Mouse (Mus musculus) stomach, postnatal 0 days (tissue): ENCODE measurements at regions not wholly inside any gene's neighbourhood (a gene's known extent, or its start where the extent isn't known, plus 50 kb on each side); places are given as distances from the start of the nearest gene placed in this dataset.

Source experiments
- ATAC-seq: fragments of 200-750 bp; cut with Nextera tagmentation; 2 replicates; pipeline ENCODE4 v1.8.0; 2017; ENCODE audit not compliant: low FRiP score, low TSS enrichment
- DNase-seq: peaks from one replicate; pipeline ENCODE4 v3.0.0-alpha.2; 2016; ENCODE audit warnings: low spot score
- H3K27ac ChIP-seq: fragments of 300-500 bp; sonication (generic); replicated peaks from 2 replicates; pipeline ENCODE4 v1.5.1; 2014; ENCODE audit warnings: mild to moderate bottlenecking, control low read depth
- H3K27me3 ChIP-seq: fragments of 300-500 bp; sonication (generic); 2 replicates; pipeline ENCODE4 v1.6.1; 2014; ENCODE audit warnings: low read length; ENCODE audit not compliant: control insufficient read depth, insufficient read depth
- H3K36me3 ChIP-seq: fragments of 300-500 bp; sonication (generic); 2 replicates; pipeline ENCODE4 v1.6.1; 2014; ENCODE audit warnings: low read length, mixed read lengths; ENCODE audit not compliant: control insufficient read depth, insufficient read depth
- H3K4me1 ChIP-seq: fragments of 300-500 bp; sonication (generic); replicated peaks from 2 replicates; pipeline ENCODE4 v1.6.1; 2014; ENCODE audit warnings: antibody characterized with exemption; ENCODE audit not compliant: control insufficient read depth, insufficient read depth
- H3K4me2 ChIP-seq: fragments of 300-500 bp; sonication (generic); replicated peaks from 2 replicates; pipeline ENCODE4 v1.6.1; 2014; ENCODE audit warnings: low read depth, mild to moderate bottlenecking, control low read depth, moderate library complexity
- H3K4me3 ChIP-seq: fragments of 300-500 bp; sonication (generic); 2 replicates; pipeline ENCODE4 v1.5.1; 2014; ENCODE audit warnings: low read depth, low read length, control low read depth
- H3K9ac ChIP-seq: fragments of 300-500 bp; sonication (generic); 2 replicates; pipeline ENCODE4 v1.6.1; 2014; ENCODE audit warnings: mild to moderate bottlenecking, low read length, control low read depth, mixed read lengths
- H3K9me3 ChIP-seq: fragments of 300-500 bp; sonication (generic); 2 replicates; pipeline ENCODE4 v1.6.1; 2016; ENCODE audit warnings: low read length; ENCODE audit not compliant: control insufficient read depth
- CTCF ChIP-seq: IDR thresholded peaks from 2 replicates; pipeline ENCODE4 v1.5.1; 2016; ENCODE audit warnings: antibody characterized with exemption, low read depth, mild to moderate bottlenecking, moderate library complexity
- EP300 ChIP-seq: optimal IDR thresholded peaks from 2 replicates; pipeline ENCODE3; 2016; ENCODE audit warnings: antibody characterized with exemption
- WGBS: fragments of 180-500 bp; shearing (Covaris S2); extraction: QIAGEN DNeasy Blood & Tissue Kit; methylation state at CpG from one replicate; pipeline ENCODE4 v1.1.7; 2014; 5-methylcytosine and 5-hydroxymethylcytosine counted together

DNA sequence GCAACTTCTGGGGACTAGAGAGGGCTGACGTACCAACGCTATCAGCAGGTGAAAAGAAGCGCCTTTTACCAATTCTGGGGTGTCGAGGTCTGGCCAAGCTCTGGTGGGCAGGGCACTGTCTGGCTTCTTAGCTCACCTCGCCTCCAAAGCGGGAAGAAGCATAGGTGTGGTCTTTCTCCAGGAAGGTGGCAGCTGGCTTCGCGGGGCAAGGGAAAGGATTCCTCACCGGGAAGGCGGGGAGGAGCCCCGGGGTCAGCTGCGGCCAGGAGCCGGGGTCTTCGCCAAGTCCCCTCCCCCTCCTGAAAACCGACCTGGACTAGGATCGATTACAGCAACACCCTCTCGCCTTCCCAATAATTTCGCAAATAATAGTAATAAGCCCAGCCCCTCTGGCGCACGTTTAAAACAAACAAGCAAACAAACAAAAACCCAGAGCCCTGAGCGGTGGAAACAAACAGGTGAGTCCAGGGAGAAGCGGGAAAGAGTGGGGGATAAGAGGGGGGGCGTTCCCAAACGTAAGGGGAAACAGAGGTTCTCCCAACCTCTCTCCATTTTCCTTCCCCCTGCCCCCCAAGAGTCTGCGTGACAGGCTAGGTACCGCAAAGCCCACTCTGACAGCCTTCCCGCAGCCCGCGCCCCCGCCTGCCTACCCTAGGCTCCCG lies 63.5 kb upstream of the Ak4 start:
- H3K4me1 ChIP-seq: no peaks in the 10 kb centered on the region
- H3K9me3 ChIP-seq: no peaks in the 10 kb centered on the region
- H3K27me3 ChIP-seq: no peaks in the 10 kb centered on the region
- H3K9ac ChIP-seq: peak overlapping the region; percentile 97
- no peaks in the 10 kb centered on the region for H3K36me3 ChIP-seq
- peak; percentile 55 for DNase-seq
- peak overlapping the region; percentile 98 for H3K27ac ChIP-seq
- H3K4me2 ChIP-seq: peak overlapping the region; percentile 90
- peak overlapping the region; percentile 89 for H3K4me3 ChIP-seq
- 0 out of 2 replicates have a peak, but pooled peaks have one; percentile 28 for ATAC-seq
- TF ChIP-seq EP300: no peak
- no peak for TF ChIP-seq CTCF
- WGBS: 2% methylated on average over 31 of the region's 31 CpGs

DNA sequence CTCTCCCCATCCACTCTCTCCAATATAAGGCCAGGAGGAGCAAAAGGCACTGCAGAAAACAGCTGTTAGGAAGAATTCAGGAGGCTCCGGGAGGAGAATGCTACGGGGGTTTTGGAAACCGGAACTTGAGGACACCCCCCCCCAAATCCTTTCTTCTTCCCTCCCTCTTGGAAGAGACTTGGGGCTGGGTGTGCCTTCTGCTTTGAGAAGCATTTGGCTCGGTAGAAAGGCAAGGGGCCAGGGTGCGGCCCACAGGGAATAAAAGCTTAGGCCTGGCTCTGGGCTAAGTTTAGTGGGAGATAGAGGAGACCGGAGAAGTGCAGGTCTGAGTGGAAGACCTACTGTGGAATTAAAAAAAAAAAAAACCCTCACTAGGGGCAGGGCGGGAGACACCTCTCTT lies 64.1 kb upstream of the Ak4 start:
- 18% methylated on average over 7 of the region's 7 CpGs for WGBS
- H3K4me3 ChIP-seq: peak overlapping the region; percentile 89
- H3K27me3 ChIP-seq: no peaks in the 10 kb centered on the region
- peak overlapping the region; percentile 97; the same call in 1 of the 2 replicates for H3K9ac ChIP-seq
- TF ChIP-seq EP300 (peak; percentile 41), CTCF (no peak)
- no peaks in the 10 kb centered on the region for H3K36me3 ChIP-seq
- DNase-seq (peak; percentile 33), ATAC-seq (no peak; the same call in 1 of the 2 replicates)
- H3K4me2 ChIP-seq: peak overlapping the region; percentile 90
- H3K9me3 ChIP-seq: no peaks in the 10 kb centered on the region
- H3K27ac ChIP-seq: peak overlapping the region; percentile 98
- no peaks in the 10 kb centered on the region for H3K4me1 ChIP-seq

DNA sequence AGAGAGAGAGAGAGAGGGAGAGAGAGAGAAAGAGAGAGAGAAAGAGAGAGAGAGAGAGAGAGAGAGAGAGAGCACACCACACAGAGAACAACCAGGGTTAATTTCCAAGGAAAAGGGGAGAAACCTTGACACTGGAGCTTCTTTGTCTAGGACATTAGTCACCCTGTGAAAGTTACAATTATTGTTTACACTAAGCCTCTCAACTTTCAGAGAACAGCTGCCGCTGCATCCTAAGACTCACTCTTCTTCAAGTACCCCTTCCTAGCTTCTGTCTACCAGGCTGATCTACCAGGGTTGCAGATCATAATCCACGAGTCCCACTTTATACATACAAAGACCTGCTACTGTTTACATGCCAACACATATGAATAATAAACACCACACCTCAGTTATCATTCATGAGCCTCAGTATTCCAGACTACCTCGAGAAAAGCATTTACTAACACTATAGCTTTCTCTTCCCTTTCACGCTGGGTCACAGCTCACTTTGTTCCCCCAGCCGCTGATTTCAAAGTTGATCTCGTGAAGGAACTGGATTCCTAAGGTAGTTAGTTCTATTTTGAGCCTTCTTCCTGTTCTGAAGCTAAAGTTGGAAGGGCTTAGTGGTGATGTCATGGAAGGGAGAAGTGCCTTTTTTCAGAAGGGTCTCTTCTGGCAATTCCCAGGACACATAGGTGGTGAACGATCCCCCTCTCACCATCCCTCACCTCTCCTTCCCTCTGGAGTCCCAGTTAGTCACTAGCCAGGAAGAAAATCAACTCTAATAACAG lies 64.8 kb upstream of the Ak4 start:
- no peak for DNase-seq
- H3K36me3 ChIP-seq: no peaks in the 10 kb centered on the region
- no peaks in the 10 kb centered on the region for H3K9me3 ChIP-seq
- peak overlapping the region; percentile 98 for H3K27ac ChIP-seq
- H3K4me1 ChIP-seq: no peaks in the 10 kb centered on the region
- no peak for ATAC-seq
- peak overlapping the region; percentile 89 for H3K4me3 ChIP-seq
- no peaks in the 10 kb centered on the region for H3K27me3 ChIP-seq
- TF ChIP-seq EP300: no peak
- TF ChIP-seq CTCF: no peak
- H3K9ac ChIP-seq: no peak overlapping the region
- peak overlapping the region; percentile 90 for H3K4me2 ChIP-seq
- 12% methylated on average over 7 of the region's 7 CpGs for WGBS

DNA sequence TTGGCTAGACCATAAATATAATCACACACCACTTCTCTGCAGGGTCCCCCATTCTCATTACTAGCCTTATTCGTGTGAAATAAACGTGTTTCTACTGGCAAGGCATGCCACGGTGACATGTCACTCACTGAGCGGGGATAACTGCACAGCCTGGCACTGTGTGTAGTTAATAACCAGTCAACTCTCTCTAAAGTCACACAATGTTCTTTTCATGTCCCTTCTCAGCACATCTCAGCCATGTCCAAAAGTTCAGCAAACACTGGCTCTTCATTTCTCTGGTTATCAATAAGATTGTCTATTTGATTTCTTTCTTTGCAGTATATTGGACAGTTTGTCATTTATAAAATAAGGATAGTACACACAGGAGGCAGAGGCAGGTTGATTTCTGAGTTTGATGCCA lies 66.9 kb upstream of the Ak4 start:
- Histone ChIP-seq H3K27ac (no peak overlapping the region), H3K9ac (no peak overlapping the region), H3K4me1 (no peaks in the 10 kb centered on the region), H3K36me3 (no peaks in the 10 kb centered on the region), H3K27me3 (no peaks in the 10 kb centered on the region), H3K4me2 (no peak overlapping the region), H3K9me3 (no peaks in the 10 kb centered on the region), H3K4me3 (no peak overlapping the region)
- DNase-seq (no peak), ATAC-seq (no peak)
- 80% methylated on average over 4 of the region's 4 CpGs for WGBS
- TF ChIP-seq CTCF: no peak
- TF ChIP-seq EP300: no peak

DNA sequence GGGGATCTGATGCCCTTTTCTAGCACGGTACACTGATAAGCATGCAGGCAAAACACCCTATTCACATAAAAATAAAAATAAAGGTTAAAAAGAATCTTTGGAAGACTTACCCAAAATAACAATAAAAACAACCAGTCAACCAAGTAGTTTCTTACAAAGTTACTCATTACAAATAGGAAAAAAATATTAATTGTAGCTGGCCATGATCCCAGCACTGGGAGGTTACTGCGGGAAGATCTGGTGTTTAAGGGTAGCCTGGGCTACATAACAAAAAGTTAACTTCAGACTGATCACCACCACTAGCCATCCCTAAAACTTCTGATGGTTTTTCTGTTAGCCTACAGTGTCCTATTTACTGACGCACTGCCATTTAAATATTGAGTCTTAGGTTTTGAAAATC lies 67.4 kb upstream of the Ak4 start:
- H3K27me3 ChIP-seq: no peaks in the 10 kb centered on the region
- no peaks in the 10 kb centered on the region for H3K4me1 ChIP-seq
- TF ChIP-seq CTCF: no peak
- no peak for TF ChIP-seq EP300
- ATAC-seq (no peak), DNase-seq (no peak)
- no peaks in the 10 kb centered on the region for H3K9me3 ChIP-seq
- WGBS: 87% methylated on average over 3 of the region's 3 CpGs
- H3K4me3 ChIP-seq: no peak overlapping the region
- no peak overlapping the region for H3K9ac ChIP-seq
- H3K4me2 ChIP-seq: no peak overlapping the region
- H3K27ac ChIP-seq: no peak overlapping the region
- no peaks in the 10 kb centered on the region for H3K36me3 ChIP-seq

DNA sequence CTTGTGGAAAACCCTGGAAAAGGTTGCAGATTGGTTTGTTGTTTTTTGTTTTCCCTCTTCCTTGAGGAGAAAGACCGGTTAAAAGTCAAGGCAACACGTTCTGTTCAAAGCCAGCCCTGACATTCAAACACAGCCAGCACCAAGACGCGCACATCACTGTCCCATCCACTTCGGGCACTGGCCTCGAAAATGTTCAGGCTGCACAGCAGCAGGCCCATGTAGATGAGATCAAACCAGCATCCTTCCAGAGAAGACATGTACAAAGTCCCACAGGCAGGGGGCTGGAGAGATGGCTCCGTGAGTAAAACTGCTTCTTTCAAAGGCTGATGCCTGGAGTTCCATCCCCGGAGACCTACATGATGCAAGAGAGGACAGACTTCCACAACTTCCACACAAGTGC lies 68.4 kb upstream of the Ak4 start:
- H3K36me3 ChIP-seq: 0 out of 2 replicates have a peak, but pooled peaks cover 3% of the 10 kb centered on the region
- no peak overlapping the region for H3K27ac ChIP-seq
- H3K9me3 ChIP-seq: no peaks in the 10 kb centered on the region
- DNase-seq (no peak), ATAC-seq (no peak)
- no peaks in the 10 kb centered on the region for H3K4me1 ChIP-seq
- no peak overlapping the region for H3K4me2 ChIP-seq
- H3K27me3 ChIP-seq: no peaks in the 10 kb centered on the region
- no peak overlapping the region for H3K4me3 ChIP-seq
- WGBS: 91% methylated on average over 8 of the region's 8 CpGs
- H3K9ac ChIP-seq: no peak overlapping the region
- no peak for TF ChIP-seq CTCF
- TF ChIP-seq EP300: no peak
